Comparison of ENCODE assay signal across 23 mouse cellular contexts in genomic region chr19:5267015-5267414, GRCm38 (mm10). TPM values are rescaled to one million over a fixed set of nuclear protein-coding genes. Genes with fewer than 3 reads are reported as not detected.
A peak's percentile ranks its signal among the peaks of the same experiment; 100 is the strongest.
DNase-seq lines count a peak whose midpoint lies in the region; ATAC-seq lines count a peak whose summit lies in the region.
"Had no signal": no experiment of that assay in that cellular context is flagged by ENCODE, and none has a peak within 500 bp of the region (broad histone marks: within the 10 kb centered on the region; RNA-seq: fewer than 3 reads in every experiment).

No protein-coding gene starts in this region.

- H3K9me3 ChIP-seq in liver, embryonic 11.5 days (ENCODE audit: control insufficient read depth, low read length), result no peaks in the 10 kb centered on the region
- H3K9me3 ChIP-seq in hindbrain, embryonic 11.5 days (ENCODE audit: control insufficient read depth, low read length), result no peaks in the 10 kb centered on the region
- H3K9me3 ChIP-seq: embryonic facial prominence, embryonic 13.5 days; hindbrain, embryonic 15.5 days; limb, embryonic 13.5 days; midbrain, embryonic 12.5 days had no signal

- peak; percentile 86 for ATAC-seq in liver, embryonic 11.5 days (replicated peaks; ENCODE audit: low FRiP score)
- peak; percentile 88 for ATAC-seq in megakaryocyte-erythroid progenitor cell, adult 5-6 weeks (replicated peaks; ENCODE audit: low FRiP score, low TSS enrichment, poor library complexity, severe bottlenecking)
- ATAC-seq in hindbrain, embryonic 11.5 days (ENCODE audit: low FRiP score), result no peak
- ATAC-seq: activated CD4-positive, CD25-positive, alpha-beta regulatory T cell, adult 4 months; intestine, postnatal 0 days; lung, postnatal 0 days; Patski had no signal

- peak; percentile 74 for DNase-seq in heart, adult 11 months
- DNase-seq in heart, adult 9 months (ENCODE audit: low spot score in 2 of 2), result no peak
- DNase-seq in c-Kit-negative CD71-positive TER-119-positive erythroid progenitor cells, embryonic 14.5 days (ENCODE audit: low read depth, low spot score), result peak; percentile 52
- no peak for DNase-seq in liver, embryonic 11.5 days (ENCODE audit: low spot score)
- no peak for DNase-seq in hindbrain, embryonic 11.5 days (ENCODE audit: low spot score)
- no peak for DNase-seq in frontal cortex, postnatal 36 days (ENCODE audit: low spot score in 2 of 2)
- DNase-seq: cerebellum, adult 8-10 months; gastrocnemius, postnatal 36 days; heart, postnatal 14 days; right cerebral cortex, postnatal 14 days; thymus, postnatal 25 days had no signal

- peak overlapping the region; percentile 73 for H3K27ac ChIP-seq in liver, embryonic 11.5 days (ENCODE audit: low read depth, low read length)
- H3K27ac ChIP-seq in hindbrain, embryonic 11.5 days (ENCODE audit: low read depth, low read length), result no peak overlapping the region
- H3K27ac ChIP-seq: embryonic facial prominence, embryonic 13.5 days; hindbrain, embryonic 15.5 days; left cerebral cortex, adult 2 months; limb, embryonic 13.5 days; midbrain, embryonic 12.5 days had no signal

- H3K4me3 ChIP-seq in liver, embryonic 11.5 days (ENCODE audit: low read depth, low read length), result no peak overlapping the region
- H3K4me3 ChIP-seq in hindbrain, embryonic 11.5 days (ENCODE audit: low read depth, low read length), result no peak overlapping the region
- H3K4me3 ChIP-seq: embryonic facial prominence, embryonic 13.5 days; hindbrain, embryonic 15.5 days; left cerebral cortex, adult 2 months; limb, embryonic 13.5 days; midbrain, embryonic 12.5 days had no signal

- peak overlapping the region; percentile 26; the same call in 1 of the 2 replicates for H3K9ac ChIP-seq in liver, embryonic 11.5 days (ENCODE audit: low read depth, low read length)
- no peak overlapping the region for H3K9ac ChIP-seq in hindbrain, embryonic 11.5 days (ENCODE audit: low read depth, low read length)
- H3K9ac ChIP-seq: embryonic facial prominence, embryonic 13.5 days; hindbrain, embryonic 15.5 days; limb, embryonic 13.5 days; midbrain, embryonic 12.5 days had no signal

- peak overlapping the region; percentile 40 for H3K4me2 ChIP-seq in liver, embryonic 11.5 days
- H3K4me2 ChIP-seq in hindbrain, embryonic 11.5 days (replicated peaks; ENCODE audit: low read depth, low read length), result no peak overlapping the region
- H3K4me2 ChIP-seq: embryonic facial prominence, embryonic 13.5 days; heart, embryonic 11.5 days; hindbrain, embryonic 15.5 days; limb, embryonic 13.5 days; midbrain, embryonic 12.5 days had no signal

- no peaks in the 10 kb centered on the region for H3K27me3 ChIP-seq in liver, embryonic 11.5 days (replicated peaks; ENCODE audit: control insufficient read depth, insufficient read depth, low read length)
- no peaks in the 10 kb centered on the region for H3K27me3 ChIP-seq in hindbrain, embryonic 11.5 days (ENCODE audit: control insufficient read depth, insufficient read depth, low read length)
- H3K27me3 ChIP-seq: CH12.LX; embryonic facial prominence, embryonic 13.5 days; hindbrain, embryonic 15.5 days; limb, embryonic 13.5 days; midbrain, embryonic 12.5 days; Patski had no signal

- 70% methylated on average over 5 of the region's 5 CpGs for WGBS in liver, embryonic 11.5 days
- 95% methylated on average over 5 of the region's 5 CpGs for WGBS in hindbrain, embryonic 11.5 days

- H3K4me1 ChIP-seq in liver, embryonic 11.5 days (replicated peaks; ENCODE audit: control insufficient read depth, insufficient read depth, low read length), result peaks cover 38% of the 10 kb centered on the region
- peaks cover 7% of the 10 kb centered on the region for H3K4me1 ChIP-seq in hindbrain, embryonic 11.5 days (replicated peaks; ENCODE audit: control insufficient read depth, insufficient read depth, low read length)

- H3K36me3 ChIP-seq in liver, embryonic 11.5 days (ENCODE audit: control insufficient read depth, insufficient read depth, low read length), result no peaks in the 10 kb centered on the region
- no peaks in the 10 kb centered on the region for H3K36me3 ChIP-seq in hindbrain, embryonic 11.5 days (ENCODE audit: control insufficient read depth, insufficient read depth, low read length)
- H3K36me3 ChIP-seq: hindbrain, embryonic 15.5 days; midbrain, embryonic 12.5 days had no signal

RNA-seq across cellular contexts. Expression of gene Pacs1, which starts 5.9 kb away (rescaled TPM):
- 27.0 and 30.3 TPM in 2 replicates for polyA plus RNA-seq in liver, embryonic 11.5 days (2014; fragmentation: Nextera tagmentation; extraction: Ambion mirVana)
- 44.9 and 52.2 TPM in 2 replicates for total RNA-seq in megakaryocyte-erythroid progenitor cell, adult 5-6 weeks (2014; fragmentation: Nextera tagmentation)
- total RNA-seq in megakaryocyte-erythroid progenitor cell, adult 5-6 weeks (2017), result 10.1 and 12.4 TPM in 2 replicates
- polyA plus RNA-seq in hindbrain, embryonic 11.5 days (2014; fragmentation: Nextera tagmentation; extraction: Ambion mirVana), result 23.2 and 23.4 TPM in 2 replicates

RNA-seq across cellular contexts. Expression of gene Sf3b2, which starts 28.2 kb away (rescaled TPM):
- polyA plus RNA-seq in liver, embryonic 11.5 days (2014; fragmentation: Nextera tagmentation; extraction: Ambion mirVana), result 285 and 290 TPM in 2 replicates
- total RNA-seq in megakaryocyte-erythroid progenitor cell, adult 5-6 weeks (2014; fragmentation: Nextera tagmentation), result 181 and 235 TPM in 2 replicates
- 274 and 277 TPM in 2 replicates for total RNA-seq in megakaryocyte-erythroid progenitor cell, adult 5-6 weeks (2017)
- polyA plus RNA-seq in hindbrain, embryonic 11.5 days (2014; fragmentation: Nextera tagmentation; extraction: Ambion mirVana), result 385 and 404 TPM in 2 replicates

RNA-seq across cellular contexts. Expression of gene Gal3st3, which starts 31.1 kb away (rescaled TPM):
- 1.6 and 2.1 TPM in 2 replicates for polyA plus RNA-seq in liver, embryonic 11.5 days (2014; fragmentation: Nextera tagmentation; extraction: Ambion mirVana)
- not detected in 2 replicates for total RNA-seq in megakaryocyte-erythroid progenitor cell, adult 5-6 weeks (2014; fragmentation: Nextera tagmentation)
- total RNA-seq in megakaryocyte-erythroid progenitor cell, adult 5-6 weeks (2017), result not detected in 2 replicates
- polyA plus RNA-seq in hindbrain, embryonic 11.5 days (2014; fragmentation: Nextera tagmentation; extraction: Ambion mirVana), result 14.0 and 14.6 TPM in 2 replicates
- total RNA-seq: CH12.LX had no signal
- polyA plus RNA-seq: Patski had no signal

Comparison
In these comparisons a context has a peak if more than half of its experiments do, and no peak if none do; other contexts are left out.
1. DNase-seq: peak in heart, adult 11 months (single experiment) and c-Kit-negative CD71-positive TER-119-positive erythroid progenitor cells, embryonic 14.5 days (single experiment); none in heart, adult 9 months (0 of 2), liver, embryonic 11.5 days (single experiment), hindbrain, embryonic 11.5 days (single experiment) and frontal cortex, postnatal 36 days (0 of 2).